ENCODE assay signal across 7 mouse cellular contexts in genomic region chr5:43235186-43235785, GRCm38 (mm10). TPM values are rescaled to one million over a fixed set of nuclear protein-coding genes. Genes with fewer than 3 reads are reported as not detected.
DNase-seq lines count a peak whose midpoint lies in the region; ATAC-seq lines count a peak whose summit lies in the region.

No protein-coding gene starts in this region.

- H3K4me3 ChIP-seq in heart, embryonic 14.5 days (ENCODE audit: control insufficient read depth in 1 of 2, insufficient read depth in 1 of 2, low read depth in 1 of 2, low read length in 2 of 2), result peak overlapping the region; percentile 93 to 100
- peak overlapping the region; percentile 95 for H3K4me3 ChIP-seq in lung, embryonic 15.5 days

- H3K9ac ChIP-seq in heart, embryonic 14.5 days (ENCODE audit: low read length), result peak overlapping the region; percentile 98
- H3K9ac ChIP-seq in lung, embryonic 15.5 days, result peak overlapping the region; percentile 74

- peak overlapping the region; percentile 97 to 100 for H3K27ac ChIP-seq in heart, embryonic 14.5 days (replicated peaks in 1 of 2; ENCODE audit: control insufficient read depth in 1 of 2, insufficient read depth in 1 of 2, low read depth in 2 of 2, low read length in 2 of 2)
- peak overlapping the region; percentile 98 for H3K27ac ChIP-seq in lung, embryonic 15.5 days

- peak overlapping the region; percentile 68 for H3K4me2 ChIP-seq in heart, embryonic 14.5 days (ENCODE audit: low read length)
- H3K4me2 ChIP-seq in lung, embryonic 15.5 days, result peak overlapping the region; percentile 92

- H3K4me1 ChIP-seq in heart, embryonic 14.5 days (ENCODE audit: control insufficient read depth in 2 of 2, insufficient read depth in 2 of 2, low read length in 2 of 2), result peaks cover 0 to 16% of the 10 kb centered on the region in 2 experiments; a peak in 1 of 4 replicates
- peaks cover 7% of the 10 kb centered on the region; the same call in 1 of the 2 replicates for H3K4me1 ChIP-seq in lung, embryonic 15.5 days

- peak; percentile 52 for DNase-seq in CD4-positive, CD25-positive, alpha-beta regulatory T cell, adult 2 months (ENCODE audit: low read depth, low spot score)
- DNase-seq in MN1 (ENCODE audit: low spot score), result peak; percentile 33
- peak; percentile 60 for DNase-seq in embryo, embryonic 11 days
- DNase-seq in kidney, postnatal 36 days, result peak; percentile 39 to 67

- no peaks in the 10 kb centered on the region for H3K27me3 ChIP-seq in heart, embryonic 14.5 days (ENCODE audit: control insufficient read depth, insufficient read depth, low read length)
- H3K27me3 ChIP-seq in lung, embryonic 15.5 days, result no peaks in the 10 kb centered on the region

- WGBS in heart, embryonic 14.5 days, result under 1% methylated on average over 27 of the region's 27 CpGs
- under 1% methylated on average over 27 of the region's 27 CpGs for WGBS in lung, embryonic 15.5 days

- no peaks in the 10 kb centered on the region for H3K9me3 ChIP-seq in heart, embryonic 14.5 days (ENCODE audit: control insufficient read depth, low read length)
- no peaks in the 10 kb centered on the region for H3K9me3 ChIP-seq in lung, embryonic 15.5 days

- H3K36me3 ChIP-seq in heart, embryonic 14.5 days (ENCODE audit: control insufficient read depth, insufficient read depth, low read length), result 0 out of 2 replicates have a peak, but pooled peaks cover 3% of the 10 kb centered on the region
- no peaks in the 10 kb centered on the region for H3K36me3 ChIP-seq in lung, embryonic 15.5 days

- ATAC-seq in heart, embryonic 14.5 days (ENCODE audit: insufficient number of reproducible peaks, insufficient read depth, low FRiP score, low read depth), result no peak
- no peak for ATAC-seq in lung, embryonic 15.5 days (ENCODE audit: borderline replicate concordance, extremely low read depth, low FRiP score, low TSS enrichment)
- peak; percentile 13; the same call in 1 of the 2 replicates for ATAC-seq in neutrophil, adult 5-6 weeks (ENCODE audit: extremely low read depth, insufficient number of reproducible peaks, low FRiP score, poor library complexity, severe bottlenecking)

RNA-seq across cellular contexts. Expression of gene Cpeb2, which starts 2.3 kb away (rescaled TPM):
- polyA plus RNA-seq in heart, embryonic 14.5 days (2014; fragmentation: Nextera tagmentation; extraction: Ambion mirVana), result 7.4 and 7.7 TPM in 2 replicates
- polyA plus RNA-seq in lung, embryonic 15.5 days (2015; fragmentation: Nextera tagmentation; extraction: Ambion mirVana), result 1.2 and 1.7 TPM in 2 replicates
- 23.0 and 29.1 TPM in 2 replicates for total RNA-seq in neutrophil, adult 5-6 weeks (2017)
